Mouse (Mus musculus): Measurements from ENCODE around the gene Rgs2. TPM values are rescaled to one million over a fixed set of nuclear protein-coding genes. Genes with fewer than 3 reads are reported as not detected.
A peak's percentile ranks its signal among the peaks of the same experiment; 100 is the strongest.

The Rgs2 gene
- polyA plus RNA-seq, 1 experiment from 2014 or later: 78.2 TPM

DNA sequence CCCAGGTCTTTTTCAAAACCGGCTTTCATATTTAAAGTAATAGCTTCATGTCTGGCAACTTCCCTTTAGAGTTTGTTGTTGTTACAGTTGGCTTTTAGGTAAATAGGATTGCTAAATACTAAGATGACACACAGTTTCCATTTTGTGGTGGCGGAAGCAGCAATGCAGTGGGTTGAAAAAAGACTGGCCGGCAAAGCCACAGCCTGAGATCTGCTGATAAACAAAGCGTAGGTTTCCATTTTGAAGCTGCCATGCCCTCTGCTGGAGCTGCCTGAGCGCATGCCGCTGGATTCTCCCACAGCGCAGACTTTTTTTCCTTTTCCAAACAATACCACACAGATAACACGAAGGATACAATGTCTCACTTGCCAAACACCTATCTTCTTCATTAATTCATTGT lies 2.6 kb upstream of the Rgs2 start:
- Histone ChIP-seq H3K9ac (ENCODE audit: low read depth, low read length) (0 out of 2 replicates have a peak overlapping the region, but pooled peaks have one; percentile 20), H3K9me3 (ENCODE audit: control insufficient read depth, low read length) (no peaks in the 10 kb centered on the region), H3K36me3 (ENCODE audit: control insufficient read depth, insufficient read depth, low read length) (no peaks in the 10 kb centered on the region), H3K27me3 (ENCODE audit: control insufficient read depth, insufficient read depth, low read length) (no peaks in the 10 kb centered on the region), H3K4me1 (replicated peaks; ENCODE audit: control insufficient read depth, insufficient read depth, low read length) (no peaks in the 10 kb centered on the region), H3K4me3 (ENCODE audit: low read depth, low read length) (0 out of 2 replicates have a peak overlapping the region, but pooled peaks have one; percentile 12), H3K4me2 (replicated peaks; ENCODE audit: low read depth, low read length) (peak overlapping the region; percentile 7; the same call in 1 of the 2 replicates), H3K27ac (ENCODE audit: low read depth, low read length) (no peak overlapping the region)
- 4% methylated on average over 8 of the region's 8 CpGs for WGBS
- DNase-seq (ENCODE audit: low spot score): peak; percentile 73
- ATAC-seq (ENCODE audit: low FRiP score): 0 out of 2 replicates have a peak, but pooled peaks have one; percentile 7

DNA sequence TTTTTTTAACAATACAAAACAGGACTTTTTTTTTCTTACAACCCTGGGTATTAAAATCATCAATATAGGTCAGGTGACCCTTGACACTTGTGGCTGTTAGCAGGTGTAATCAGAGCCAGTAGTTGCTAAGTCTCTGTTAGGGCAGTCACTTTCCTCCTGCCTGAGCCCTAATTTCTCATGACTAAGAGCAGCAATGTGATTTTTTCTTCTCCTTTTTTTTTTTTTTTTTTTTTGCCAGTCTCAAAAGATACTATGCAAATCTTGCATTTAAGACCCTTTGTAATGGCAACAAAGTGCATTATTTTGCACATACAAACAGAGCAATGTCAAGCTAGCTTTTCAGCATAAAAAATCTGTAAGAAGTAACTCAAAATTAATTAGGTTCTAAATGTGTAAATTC lies 1.7 kb upstream of the Rgs2 start:
- Histone ChIP-seq H3K4me3 (ENCODE audit: low read depth, low read length) (no peak overlapping the region), H3K9me3 (ENCODE audit: control insufficient read depth, low read length) (no peaks in the 10 kb centered on the region), H3K4me1 (replicated peaks; ENCODE audit: control insufficient read depth, insufficient read depth, low read length) (no peaks in the 10 kb centered on the region), H3K9ac (ENCODE audit: low read depth, low read length) (no peak overlapping the region), H3K36me3 (ENCODE audit: control insufficient read depth, insufficient read depth, low read length) (no peaks in the 10 kb centered on the region), H3K27me3 (ENCODE audit: control insufficient read depth, insufficient read depth, low read length) (no peaks in the 10 kb centered on the region), H3K4me2 (replicated peaks; ENCODE audit: low read depth, low read length) (no peak overlapping the region), H3K27ac (ENCODE audit: low read depth, low read length) (no peak overlapping the region)
- no peak for DNase-seq (ENCODE audit: low spot score)
- ATAC-seq (ENCODE audit: low FRiP score): no peak

GRCm38 (mm10) chr1:144004741-144005140 lies 780 bp upstream of the Rgs2 start:
- 0 out of 2 replicates have a peak overlapping the region, but pooled peaks have one; percentile 45 for H3K27ac ChIP-seq (ENCODE audit: low read depth, low read length)
- peak; percentile 50 for DNase-seq (ENCODE audit: low spot score)
- no peaks in the 10 kb centered on the region for H3K4me1 ChIP-seq (replicated peaks; ENCODE audit: control insufficient read depth, insufficient read depth, low read length)
- H3K27me3 ChIP-seq (ENCODE audit: control insufficient read depth, insufficient read depth, low read length): no peaks in the 10 kb centered on the region
- H3K36me3 ChIP-seq (ENCODE audit: control insufficient read depth, insufficient read depth, low read length): no peaks in the 10 kb centered on the region
- H3K9me3 ChIP-seq (ENCODE audit: control insufficient read depth, low read length): no peaks in the 10 kb centered on the region
- peak overlapping the region; percentile 65 for H3K4me3 ChIP-seq (ENCODE audit: low read depth, low read length)
- WGBS: 4% methylated on average over 9 of the region's 9 CpGs
- peak overlapping the region; percentile 81 for H3K4me2 ChIP-seq (replicated peaks; ENCODE audit: low read depth, low read length)
- H3K9ac ChIP-seq (ENCODE audit: low read depth, low read length): peak overlapping the region; percentile 63; the same call in 1 of the 2 replicates
- no peak for ATAC-seq (ENCODE audit: low FRiP score)

- peak overlapping the region; percentile 81 for H3K9ac ChIP-seq (ENCODE audit: low read depth, low read length)
- 4% methylated on average over 10 of the region's 10 CpGs for WGBS
- H3K27ac ChIP-seq (ENCODE audit: low read depth, low read length): peak overlapping the region; percentile 68
- H3K9me3 ChIP-seq (ENCODE audit: control insufficient read depth, low read length): no peaks in the 10 kb centered on the region
- DNase-seq (ENCODE audit: low spot score) (peak; percentile 57), ATAC-seq (ENCODE audit: low FRiP score) (peak; percentile 10)
- H3K4me1 ChIP-seq (replicated peaks; ENCODE audit: control insufficient read depth, insufficient read depth, low read length): no peaks in the 10 kb centered on the region
- H3K4me2 ChIP-seq (replicated peaks; ENCODE audit: low read depth, low read length): peak overlapping the region; percentile 81
- H3K36me3 ChIP-seq (ENCODE audit: control insufficient read depth, insufficient read depth, low read length): no peaks in the 10 kb centered on the region
- H3K27me3 ChIP-seq (ENCODE audit: control insufficient read depth, insufficient read depth, low read length): no peaks in the 10 kb centered on the region
- peak overlapping the region; percentile 65 for H3K4me3 ChIP-seq (ENCODE audit: low read depth, low read length)
Measured at GRCm38 (mm10) chr1:144003416-144003815, 545 bp downstream of the Rgs2 start.

- WGBS: 72% methylated on average over 4 of the region's 4 CpGs
- Histone ChIP-seq H3K27ac (ENCODE audit: low read depth, low read length) (no peak overlapping the region), H3K4me2 (replicated peaks; ENCODE audit: low read depth, low read length) (peak overlapping the region; percentile 81), H3K36me3 (ENCODE audit: control insufficient read depth, insufficient read depth, low read length) (no peaks in the 10 kb centered on the region), H3K9me3 (ENCODE audit: control insufficient read depth, low read length) (no peaks in the 10 kb centered on the region), H3K4me3 (ENCODE audit: low read depth, low read length) (peak overlapping the region; percentile 65), H3K4me1 (replicated peaks; ENCODE audit: control insufficient read depth, insufficient read depth, low read length) (no peaks in the 10 kb centered on the region), H3K27me3 (ENCODE audit: control insufficient read depth, insufficient read depth, low read length) (no peaks in the 10 kb centered on the region), H3K9ac (ENCODE audit: low read depth, low read length) (peak overlapping the region; percentile 27; the same call in 1 of the 2 replicates)
- ATAC-seq (ENCODE audit: low FRiP score): no peak
- DNase-seq (ENCODE audit: low spot score): no peak
Measured at GRCm38 (mm10) chr1:144002715-144003066, 1.3 kb downstream of the Rgs2 start.

GRCm38 (mm10) chr1:144002036-144002714 lies 1.8 kb downstream of the Rgs2 start:
- peak overlapping the region; percentile 27; the same call in 1 of the 2 replicates for H3K9ac ChIP-seq (ENCODE audit: low read depth, low read length)
- WGBS: 84% methylated on average over 6 of the region's 6 CpGs
- ATAC-seq (ENCODE audit: low FRiP score): no peak
- H3K9me3 ChIP-seq (ENCODE audit: control insufficient read depth, low read length): no peaks in the 10 kb centered on the region
- H3K27me3 ChIP-seq (ENCODE audit: control insufficient read depth, insufficient read depth, low read length): no peaks in the 10 kb centered on the region
- peak overlapping the region; percentile 81; the same call in 1 of the 2 replicates for H3K4me2 ChIP-seq (replicated peaks; ENCODE audit: low read depth, low read length)
- DNase-seq (ENCODE audit: low spot score): no peak
- peak overlapping the region; percentile 65 for H3K4me3 ChIP-seq (ENCODE audit: low read depth, low read length)
- H3K36me3 ChIP-seq (ENCODE audit: control insufficient read depth, insufficient read depth, low read length): no peaks in the 10 kb centered on the region
- no peak overlapping the region for H3K27ac ChIP-seq (ENCODE audit: low read depth, low read length)
- no peaks in the 10 kb centered on the region for H3K4me1 ChIP-seq (replicated peaks; ENCODE audit: control insufficient read depth, insufficient read depth, low read length)

DNA sequence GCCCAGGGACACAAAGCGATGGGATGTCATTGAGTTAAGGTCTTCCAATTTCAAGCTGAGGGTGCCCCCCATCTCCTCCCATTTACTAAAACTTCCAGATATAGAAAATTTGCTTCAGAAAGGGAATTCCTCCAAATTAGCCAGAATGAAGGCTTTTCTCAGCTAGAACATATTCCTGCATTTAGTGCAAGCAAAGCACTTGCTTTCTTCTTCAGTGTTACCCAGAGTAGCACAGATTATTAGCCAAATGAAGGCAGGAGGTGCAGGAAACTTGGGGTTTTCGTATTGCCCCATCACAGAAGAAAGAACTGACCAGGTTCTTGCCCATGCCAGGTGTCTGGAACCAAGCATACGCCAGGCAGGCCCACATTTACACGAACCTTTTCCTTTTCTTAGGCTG lies 3.7 kb downstream of the Rgs2 start:
- H3K9me3 ChIP-seq (ENCODE audit: control insufficient read depth, low read length): no peaks in the 10 kb centered on the region
- DNase-seq (ENCODE audit: low spot score) (no peak), ATAC-seq (ENCODE audit: low FRiP score) (no peak)
- no peaks in the 10 kb centered on the region for H3K36me3 ChIP-seq (ENCODE audit: control insufficient read depth, insufficient read depth, low read length)
- H3K27me3 ChIP-seq (ENCODE audit: control insufficient read depth, insufficient read depth, low read length): no peaks in the 10 kb centered on the region
- 92% methylated on average over 4 of the region's 4 CpGs for WGBS
- no peak overlapping the region for H3K27ac ChIP-seq (ENCODE audit: low read depth, low read length)
- H3K4me3 ChIP-seq (ENCODE audit: low read depth, low read length): no peak overlapping the region
- H3K4me2 ChIP-seq (replicated peaks; ENCODE audit: low read depth, low read length): no peak overlapping the region
- no peak overlapping the region for H3K9ac ChIP-seq (ENCODE audit: low read depth, low read length)
- no peaks in the 10 kb centered on the region for H3K4me1 ChIP-seq (replicated peaks; ENCODE audit: control insufficient read depth, insufficient read depth, low read length)

GRCm38 (mm10) chr1:143999371-143999920 lies 4.5 kb downstream of the Rgs2 start:
- Histone ChIP-seq H3K4me1 (replicated peaks; ENCODE audit: control insufficient read depth, insufficient read depth, low read length) (no peaks in the 10 kb centered on the region), H3K27me3 (ENCODE audit: control insufficient read depth, insufficient read depth, low read length) (no peaks in the 10 kb centered on the region), H3K27ac (ENCODE audit: low read depth, low read length) (no peak overlapping the region), H3K9ac (ENCODE audit: low read depth, low read length) (no peak overlapping the region), H3K4me3 (ENCODE audit: low read depth, low read length) (no peak overlapping the region), H3K4me2 (replicated peaks; ENCODE audit: low read depth, low read length) (no peak overlapping the region), H3K36me3 (ENCODE audit: control insufficient read depth, insufficient read depth, low read length) (no peaks in the 10 kb centered on the region), H3K9me3 (ENCODE audit: control insufficient read depth, low read length) (no peaks in the 10 kb centered on the region)
- ATAC-seq (ENCODE audit: low FRiP score) (no peak), DNase-seq (ENCODE audit: low spot score) (no peak)
- 70% methylated on average over 7 of the region's 7 CpGs for WGBS

DNA sequence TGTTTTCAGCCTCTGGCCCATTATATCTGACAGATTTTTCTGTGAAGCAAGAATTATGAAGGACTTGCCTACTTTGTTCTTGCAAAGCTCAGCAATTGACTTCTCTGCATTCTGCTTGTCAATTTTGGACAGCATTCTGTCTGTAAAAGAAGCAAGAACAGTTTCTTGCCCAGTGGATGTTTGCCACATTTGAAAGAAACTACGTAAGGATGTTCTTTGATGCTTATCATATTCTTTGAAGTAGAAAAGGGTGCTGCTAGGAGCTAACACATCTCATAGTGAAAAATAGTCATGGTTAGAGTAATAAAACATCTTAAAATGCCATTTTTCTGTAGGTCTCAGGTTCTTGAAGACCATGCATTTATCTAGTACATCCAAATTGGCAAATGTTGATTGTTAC lies 10.9 kb downstream of the Rgs2 start:
- Histone ChIP-seq H3K27me3 (ENCODE audit: control insufficient read depth, insufficient read depth, low read length) (no peaks in the 10 kb centered on the region), H3K9me3 (ENCODE audit: control insufficient read depth, low read length) (no peaks in the 10 kb centered on the region), H3K36me3 (ENCODE audit: control insufficient read depth, insufficient read depth, low read length) (no peaks in the 10 kb centered on the region), H3K4me3 (ENCODE audit: low read depth, low read length) (no peak overlapping the region), H3K27ac (ENCODE audit: low read depth, low read length) (no peak overlapping the region), H3K4me2 (replicated peaks; ENCODE audit: low read depth, low read length) (no peak overlapping the region), H3K9ac (ENCODE audit: low read depth, low read length) (no peak overlapping the region), H3K4me1 (replicated peaks; ENCODE audit: control insufficient read depth, insufficient read depth, low read length) (no peaks in the 10 kb centered on the region)
- DNase-seq (ENCODE audit: low spot score) (no peak), ATAC-seq (ENCODE audit: low FRiP score) (no peak)
- WGBS: 83% methylated on average over 1 of the region's 1 CpGs
